Mouse (Mus musculus): ENCODE measurements around the gene Lrrc8c.

The Lrrc8c gene

DNA sequence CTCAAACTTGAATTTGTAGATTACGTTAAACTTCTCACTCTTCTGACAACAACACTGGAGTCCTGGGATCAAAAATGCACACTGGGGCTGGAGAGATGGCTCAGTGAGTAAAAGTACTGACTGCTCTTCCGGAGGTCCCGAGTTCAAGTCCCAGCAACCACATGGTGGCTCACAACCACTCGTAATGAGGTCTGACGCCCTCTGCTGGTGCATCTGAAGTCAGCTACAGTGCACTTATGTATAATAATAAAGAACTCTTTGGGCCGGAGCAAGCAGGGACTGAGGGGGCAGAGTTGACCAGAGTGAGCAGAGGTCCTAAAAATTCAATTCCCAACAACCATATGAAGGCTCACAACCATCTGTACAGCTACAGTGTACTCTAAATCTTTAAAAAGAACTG is 125.0 kb downstream of the Lrrc8c start:
- DNase-seq = no peak

- no peak for DNase-seq
Measured at GRCm38 (mm10) chr5:105647094-105647493, 127.9 kb downstream of the Lrrc8c start.

DNA sequence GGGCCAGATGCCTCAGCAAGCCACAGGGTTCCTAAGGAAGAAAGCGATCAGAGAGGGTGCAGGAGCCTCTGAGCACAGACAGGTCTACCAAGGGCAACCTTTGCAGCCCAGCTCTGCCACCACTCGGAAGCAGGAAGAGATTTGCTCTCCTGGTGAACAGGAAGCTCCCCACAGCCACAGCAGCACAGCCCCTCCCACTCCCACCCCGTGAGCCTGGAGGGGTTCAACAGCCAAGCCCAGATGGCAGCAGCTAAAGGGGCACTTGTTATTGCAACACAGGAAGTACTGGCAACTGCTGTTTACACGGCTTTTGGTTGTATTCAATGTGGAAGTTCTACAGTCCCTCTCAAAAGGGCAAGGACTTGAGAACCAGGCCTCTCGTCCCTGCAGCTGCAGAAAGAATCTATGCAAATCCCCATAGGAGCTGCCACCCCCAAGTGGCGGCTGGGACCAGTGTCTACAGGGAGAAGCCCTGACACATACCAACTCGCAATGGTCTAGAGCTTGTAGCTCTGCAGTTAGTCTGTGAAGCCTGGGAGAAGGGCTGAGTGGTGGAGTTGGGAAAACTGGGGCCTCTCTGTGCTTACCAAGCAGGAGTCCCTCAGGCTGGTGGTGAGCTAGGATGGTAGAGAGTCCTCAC is 129.6 kb downstream of the Lrrc8c start:
- peak; percentile 13 for DNase-seq

DNA sequence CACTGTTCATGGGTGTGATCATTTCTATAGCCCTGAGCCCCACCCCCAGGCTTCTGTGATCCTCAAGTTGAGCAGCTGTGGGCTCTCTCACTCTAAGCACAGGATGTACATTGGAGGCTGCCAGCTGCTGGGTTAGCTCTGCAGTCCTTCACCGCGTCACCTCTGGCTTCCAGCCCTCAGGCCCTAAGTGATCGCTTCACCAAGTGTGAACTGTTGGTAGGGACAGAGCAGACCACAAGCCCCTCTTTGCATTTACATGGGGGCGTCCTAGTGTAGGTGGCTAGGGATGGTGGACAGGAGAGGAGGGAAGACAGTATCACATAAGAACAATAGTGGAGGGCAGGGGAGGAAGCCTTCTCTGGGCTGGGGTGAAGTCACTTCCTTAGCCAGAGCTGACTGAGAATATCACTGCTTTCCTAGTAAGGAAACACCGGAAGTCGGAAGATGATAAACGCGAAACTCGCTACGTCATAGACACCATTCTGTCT is 130.4 kb downstream of the Lrrc8c start:
- no peak for DNase-seq

DNA sequence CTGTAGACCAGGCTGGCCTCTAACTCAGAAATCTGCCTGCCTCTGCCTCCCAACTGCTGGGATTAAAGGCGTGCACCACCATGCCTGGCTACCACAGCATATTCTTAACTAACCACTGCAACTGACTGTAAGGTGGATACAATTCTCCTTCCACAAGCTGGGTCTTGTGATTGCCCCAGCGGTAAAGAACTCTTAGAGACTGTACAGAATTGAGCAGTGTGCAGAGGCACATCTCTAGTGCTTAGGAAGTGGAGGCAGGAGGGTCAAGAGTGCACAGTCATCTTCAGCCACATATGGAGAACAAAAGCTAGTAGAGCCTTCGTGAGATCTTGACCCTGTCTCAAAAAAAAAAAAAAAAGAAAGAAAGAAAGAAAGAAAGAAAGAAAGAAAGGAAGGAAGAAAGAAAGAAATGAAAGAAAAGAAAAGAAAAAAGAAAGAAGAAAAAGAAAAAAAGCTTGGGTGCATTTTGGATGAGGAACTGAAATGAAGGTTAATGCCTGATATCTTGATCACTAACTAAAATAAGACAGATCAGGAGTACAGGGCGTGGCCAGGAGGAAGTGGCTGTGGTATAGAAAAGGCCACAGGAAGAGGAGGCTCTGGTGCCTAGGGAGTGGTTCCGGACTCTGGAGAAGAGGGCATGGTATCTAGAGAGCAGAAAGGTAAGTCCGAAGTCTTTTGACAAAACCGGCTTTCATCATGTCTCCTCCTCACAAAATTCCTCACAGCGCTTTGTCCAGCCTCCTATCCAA is 131.7 kb downstream of the Lrrc8c start:
- DNase-seq = no peak

DNA sequence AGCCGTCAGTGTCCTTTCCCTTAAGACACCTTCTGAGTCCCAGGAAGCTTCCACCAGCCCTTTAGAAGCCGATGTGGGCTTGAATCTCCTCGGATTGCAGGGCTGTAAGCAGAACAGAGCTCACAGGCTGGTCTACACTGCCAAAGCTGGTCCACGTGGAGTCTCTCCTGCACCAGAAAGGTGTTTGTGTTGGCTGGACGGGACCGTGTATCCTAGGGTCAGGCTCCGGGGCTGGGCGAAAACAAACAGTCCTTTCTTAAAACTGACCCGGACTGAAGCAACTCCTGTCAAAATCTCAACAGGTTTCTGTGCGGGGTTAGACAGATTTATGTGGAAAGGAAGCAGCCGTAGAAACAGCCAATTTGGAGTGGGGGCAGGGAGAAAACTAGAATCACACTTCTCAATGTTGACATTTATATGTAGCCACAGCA is 132.4 kb downstream of the Lrrc8c start:
- no peak for DNase-seq

DNA sequence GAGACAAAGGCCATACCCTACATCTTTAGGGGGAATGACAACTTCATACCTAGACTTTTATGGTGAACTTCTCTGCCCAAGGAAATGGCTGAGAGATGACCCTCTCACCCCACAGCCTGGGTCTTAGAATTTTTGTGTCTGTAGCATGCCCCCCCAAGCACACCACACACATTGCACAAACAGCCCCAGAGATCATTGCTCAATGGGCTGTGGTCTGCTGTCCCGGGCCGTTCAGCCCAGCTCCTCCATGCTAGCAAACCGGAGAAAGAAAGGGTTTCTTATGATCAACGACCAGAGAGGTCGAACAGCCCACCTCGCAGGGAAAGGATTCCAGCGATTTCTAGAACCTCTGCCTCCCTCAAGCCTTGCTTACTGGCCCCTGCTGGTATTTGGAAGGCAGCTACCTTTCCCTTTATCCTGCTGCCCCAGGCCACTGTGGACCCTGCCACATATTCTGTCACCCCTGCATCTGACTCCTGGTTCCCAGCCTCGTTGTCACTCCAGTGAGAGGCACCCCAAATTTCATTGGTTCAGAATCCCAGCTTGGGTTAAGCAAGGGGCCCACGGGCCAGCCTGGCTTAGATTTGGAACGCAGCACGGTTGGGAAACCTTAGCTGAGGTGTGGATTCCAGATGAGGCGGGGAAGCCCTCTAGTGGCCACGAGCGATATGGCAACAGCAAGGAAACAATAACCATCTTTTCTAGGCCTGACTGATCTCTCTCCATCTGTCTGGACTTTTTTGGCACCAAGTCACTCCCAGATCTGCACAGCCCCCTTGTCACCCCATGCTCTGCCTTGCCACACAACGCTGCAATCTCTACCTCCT is 135.3 kb downstream of the Lrrc8c start:
- DNase-seq = peak; percentile 84

DNA sequence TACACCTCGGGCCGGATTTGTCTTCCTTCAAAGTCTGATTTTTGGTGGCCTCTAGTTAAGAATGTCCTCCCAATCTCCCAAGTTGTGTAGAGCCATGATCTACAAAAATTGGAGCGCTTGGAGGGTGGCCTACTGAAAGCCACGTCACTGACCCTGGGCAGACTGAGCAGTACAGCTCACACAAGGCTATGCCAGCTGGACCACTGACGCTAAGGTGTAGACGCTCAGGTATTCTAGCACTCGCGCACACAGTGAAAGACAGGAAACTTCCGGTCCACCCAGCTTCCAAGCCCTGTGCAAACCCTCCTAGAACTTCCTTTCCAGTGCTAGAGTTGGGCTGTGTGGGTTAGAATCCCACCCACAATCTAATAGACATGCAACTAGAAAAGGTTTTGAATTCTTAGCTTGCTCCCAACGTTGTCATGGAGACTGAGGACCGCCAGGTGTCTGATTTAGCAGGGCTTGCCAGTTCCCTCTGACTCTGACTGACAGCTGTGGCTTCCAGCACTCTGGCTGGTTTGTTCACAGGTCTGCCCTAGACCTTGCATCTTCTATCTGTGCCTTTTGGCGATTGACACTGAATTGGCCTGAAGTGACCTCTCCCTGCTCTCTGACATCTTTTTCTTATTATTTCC is 136.0 kb downstream of the Lrrc8c start:
- DNase-seq = no peak

- no peak for DNase-seq
Measured at GRCm38 (mm10) chr5:105661894-105662293, 142.7 kb downstream of the Lrrc8c start.
